8 mouse cellular contexts compared by ENCODE assay signal in genomic region chr4:136173210-136173715, GRCm38 (mm10). TPM values are rescaled to one million over a fixed set of nuclear protein-coding genes. Genes with fewer than 3 reads are reported as not detected.
DNase-seq lines count a peak whose midpoint lies in the region; ATAC-seq lines count a peak whose summit lies in the region.

No protein-coding gene starts in this region.

- DNase-seq in heart, adult 9 months (ENCODE audit: low spot score in 2 of 2), result no peak
- peak; percentile 66 for DNase-seq in MN1 (ENCODE audit: low spot score)
- no peak for DNase-seq in ovary, postnatal 36 days (ENCODE audit: low spot score)
- DNase-seq in urinary bladder, postnatal 25 days (ENCODE audit: low spot score), result no peak
- DNase-seq in gastrocnemius, postnatal 10 days, result no peak

- peak overlapping the region; percentile 73 for H3K4me3 ChIP-seq in heart, embryonic 15.5 days
- H3K4me3 ChIP-seq in hindbrain, embryonic 12.5 days, result peak overlapping the region; percentile 68
- peak overlapping the region; percentile 45 for H3K4me3 ChIP-seq in midbrain, embryonic 15.5 days

- peak overlapping the region; percentile 97 for H3K4me2 ChIP-seq in heart, embryonic 15.5 days
- peak overlapping the region; percentile 100 for H3K4me2 ChIP-seq in hindbrain, embryonic 12.5 days (replicated peaks)
- H3K4me2 ChIP-seq in midbrain, embryonic 15.5 days, result peak overlapping the region; percentile 94

- H3K27ac ChIP-seq in heart, embryonic 15.5 days, result peak overlapping the region; percentile 57
- H3K27ac ChIP-seq in hindbrain, embryonic 12.5 days, result peak overlapping the region; percentile 7; the same call in 1 of the 2 replicates
- H3K27ac ChIP-seq in midbrain, embryonic 15.5 days, result no peak overlapping the region

- peak overlapping the region; percentile 74 for H3K9ac ChIP-seq in heart, embryonic 15.5 days
- peak overlapping the region; percentile 74 for H3K9ac ChIP-seq in hindbrain, embryonic 12.5 days
- H3K9ac ChIP-seq in midbrain, embryonic 15.5 days, result no peak overlapping the region; the same call in 1 of the 2 replicates

- no peaks in the 10 kb centered on the region for H3K27me3 ChIP-seq in heart, embryonic 15.5 days
- H3K27me3 ChIP-seq in hindbrain, embryonic 12.5 days, result no peaks in the 10 kb centered on the region; the same call in 1 of the 2 replicates
- peaks cover 4% of the 10 kb centered on the region; the same call in 1 of the 2 replicates for H3K27me3 ChIP-seq in midbrain, embryonic 15.5 days (replicated peaks)

- WGBS in heart, embryonic 15.5 days, result 6% methylated on average over 14 of the region's 14 CpGs
- 4% methylated on average over 14 of the region's 14 CpGs for WGBS in hindbrain, embryonic 12.5 days
- 3% methylated on average over 14 of the region's 14 CpGs for WGBS in midbrain, embryonic 15.5 days

- H3K4me1 ChIP-seq in heart, embryonic 15.5 days (replicated peaks), result peaks cover 60% of the 10 kb centered on the region
- H3K4me1 ChIP-seq in hindbrain, embryonic 12.5 days, result peaks cover 50% of the 10 kb centered on the region
- peaks cover 20% of the 10 kb centered on the region for H3K4me1 ChIP-seq in midbrain, embryonic 15.5 days

- H3K9me3 ChIP-seq in heart, embryonic 15.5 days (replicated peaks), result no peaks in the 10 kb centered on the region
- no peaks in the 10 kb centered on the region for H3K9me3 ChIP-seq in hindbrain, embryonic 12.5 days (replicated peaks)
- H3K9me3 ChIP-seq in midbrain, embryonic 15.5 days, result no peaks in the 10 kb centered on the region

- no peak for ATAC-seq in heart, embryonic 15.5 days (replicated peaks; ENCODE audit: insufficient number of reproducible peaks, insufficient read depth, low FRiP score, low read depth)
- no peak for ATAC-seq in hindbrain, embryonic 12.5 days (ENCODE audit: low FRiP score)
- 0 out of 2 replicates have a peak, but pooled peaks have one; percentile 4 for ATAC-seq in midbrain, embryonic 15.5 days (replicated peaks)

- no peaks in the 10 kb centered on the region for H3K36me3 ChIP-seq in heart, embryonic 15.5 days
- no peaks in the 10 kb centered on the region for H3K36me3 ChIP-seq in hindbrain, embryonic 12.5 days
- H3K36me3 ChIP-seq in midbrain, embryonic 15.5 days (replicated peaks), result no peaks in the 10 kb centered on the region

RNA-seq across cellular contexts. Expression of gene E2f2, which starts 1.1 kb away (rescaled TPM):
- polyA plus RNA-seq in heart, embryonic 15.5 days (2015; fragmentation: Nextera tagmentation; extraction: Ambion mirVana), result 7.8 and 9.6 TPM in 2 replicates
- 7.0 and 7.9 TPM in 2 replicates for polyA plus RNA-seq in hindbrain, embryonic 12.5 days (2016; fragmentation: Nextera tagmentation; extraction: Ambion mirVana)
- polyA plus RNA-seq in midbrain, embryonic 15.5 days (2015; fragmentation: Nextera tagmentation; extraction: Ambion mirVana), result 2.2 and 2.3 TPM in 2 replicates
- total RNA-seq in gastrocnemius, postnatal 10 days (2021), result 10 to 100 TPM in 1 of 2 experiments, 1 to 10 TPM in 1; 6.9 to 11.0 TPM

RNA-seq across cellular contexts. Expression of gene Id3, which starts 30.0 kb away (rescaled TPM):
- 261 and 294 TPM in 2 replicates for polyA plus RNA-seq in heart, embryonic 15.5 days (2015; fragmentation: Nextera tagmentation; extraction: Ambion mirVana)
- polyA plus RNA-seq in hindbrain, embryonic 12.5 days (2016; fragmentation: Nextera tagmentation; extraction: Ambion mirVana), result 372 and 426 TPM in 2 replicates
- 127 and 151 TPM in 2 replicates for polyA plus RNA-seq in midbrain, embryonic 15.5 days (2015; fragmentation: Nextera tagmentation; extraction: Ambion mirVana)
- total RNA-seq in gastrocnemius, postnatal 10 days (2021), result 10 to 100 TPM; 33.3 to 48.8 TPM

RNA-seq across cellular contexts. Expression of gene Asap3, which starts 32.9 kb away (rescaled TPM):
- polyA plus RNA-seq in heart, embryonic 15.5 days (2015; fragmentation: Nextera tagmentation; extraction: Ambion mirVana), result 2.6 and 4.8 TPM in 2 replicates
- 11.6 and 11.8 TPM in 2 replicates for polyA plus RNA-seq in hindbrain, embryonic 12.5 days (2016; fragmentation: Nextera tagmentation; extraction: Ambion mirVana)
- polyA plus RNA-seq in midbrain, embryonic 15.5 days (2015; fragmentation: Nextera tagmentation; extraction: Ambion mirVana), result 5.1 and 5.2 TPM in 2 replicates
- total RNA-seq in gastrocnemius, postnatal 10 days (2021), result 10 to 100 TPM in 1 of 2 experiments, 1 to 10 TPM in 1; 7.2 to 10.1 TPM
